In the genomic region with DNA sequence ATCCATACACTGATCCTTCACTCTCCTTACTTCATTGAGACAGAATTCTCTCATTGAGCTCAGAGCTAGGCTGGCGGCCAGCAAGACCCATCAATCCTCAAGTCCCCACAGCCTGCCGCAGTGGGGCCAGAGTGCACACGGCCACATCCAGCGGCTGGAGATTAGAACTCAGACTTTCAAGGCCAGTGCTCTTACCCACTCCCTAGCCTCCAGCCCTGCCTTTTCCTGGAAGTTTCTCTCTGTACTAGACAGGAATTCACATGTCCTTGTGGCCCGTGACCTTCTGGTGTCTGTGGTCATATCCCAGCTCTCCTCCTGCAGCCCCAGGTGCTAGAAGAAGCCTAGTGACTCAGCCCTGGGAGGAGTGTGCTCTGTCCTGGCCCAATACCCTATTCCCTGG, we compare ENCODE assay signal across 26 mouse cellular contexts. TPM values are rescaled to one million over a fixed set of nuclear protein-coding genes. Genes with fewer than 3 reads are reported as not detected.
DNase-seq lines count a peak whose midpoint lies in the region; ATAC-seq and TF ChIP-seq lines count a peak whose summit lies in the region.
"Had no signal": no experiment of that assay in that cellular context is flagged by ENCODE, and none has a peak within 500 bp of the region (broad histone marks: within the 10 kb centered on the region; RNA-seq: fewer than 3 reads in every experiment).

No protein-coding gene starts in this region.

- H3K4me3 ChIP-seq in liver, postnatal 0 days (ENCODE audit: low read depth, low read length): no peak overlapping the region
- no peak overlapping the region for H3K4me3 ChIP-seq in liver, embryonic 11.5 days (ENCODE audit: low read depth, low read length)
- H3K4me3 ChIP-seq in brown adipose tissue, adult 24 weeks (ENCODE audit: insufficient read depth, low read depth, low read length): no peak overlapping the region
- H3K4me3 ChIP-seq: neural tube, embryonic 12.5 days had no signal

- H3K27ac ChIP-seq in liver, postnatal 0 days (ENCODE audit: low read depth): no peak overlapping the region
- H3K27ac ChIP-seq in liver, embryonic 11.5 days (ENCODE audit: low read depth, low read length): no peak overlapping the region
- H3K27ac ChIP-seq in brown adipose tissue, adult 24 weeks (replicated peaks; ENCODE audit: low read depth, low read length): peak overlapping the region; percentile 21; the same call in 1 of the 2 replicates
- H3K27ac ChIP-seq: forebrain, embryonic 13.5 days; hindbrain, embryonic 10.5 days; limb, embryonic 12.5 days; neural tube, embryonic 12.5 days; stomach, postnatal 0 days had no signal

- H3K9ac ChIP-seq in liver, postnatal 0 days (replicated peaks): no peak overlapping the region
- H3K9ac ChIP-seq in liver, embryonic 11.5 days (ENCODE audit: low read depth, low read length): no peak overlapping the region
- H3K9ac ChIP-seq: neural tube, embryonic 12.5 days had no signal

- H3K4me1 ChIP-seq in liver, postnatal 0 days (ENCODE audit: insufficient read depth): peaks cover 10% of the 10 kb centered on the region
- H3K4me1 ChIP-seq in liver, embryonic 11.5 days (replicated peaks; ENCODE audit: control insufficient read depth, insufficient read depth, low read length): 0 out of 2 replicates have a peak, but pooled peaks cover 7% of the 10 kb centered on the region
- peaks cover 11% of the 10 kb centered on the region for H3K4me1 ChIP-seq in brown adipose tissue, adult 24 weeks (ENCODE audit: control insufficient read depth, insufficient read depth, insufficient read length, low read length)

- TF ChIP-seq EP300 in liver, postnatal 0 days (IDR thresholded peaks at IDR 0.05; ENCODE audit: low read depth): no peak

- no peak for TF ChIP-seq CTCF in liver, postnatal 0 days (IDR thresholded peaks at IDR 0.05; ENCODE audit: low read depth)

- 62% methylated on average over 5 of the region's 5 CpGs for WGBS in liver, postnatal 0 days (ENCODE audit: insufficient replicate concordance)
- 67% methylated on average over 5 of the region's 5 CpGs for WGBS in liver, embryonic 11.5 days

- H3K9me3 ChIP-seq in liver, postnatal 0 days (ENCODE audit: low read length): no peaks in the 10 kb centered on the region
- no peaks in the 10 kb centered on the region for H3K9me3 ChIP-seq in liver, embryonic 11.5 days (ENCODE audit: control insufficient read depth, low read length)
- H3K9me3 ChIP-seq: forebrain, embryonic 13.5 days; hindbrain, embryonic 10.5 days; limb, embryonic 12.5 days; neural tube, embryonic 12.5 days had no signal

- H3K27me3 ChIP-seq in liver, postnatal 0 days (ENCODE audit: insufficient read depth, low read length): 0 out of 2 replicates have a peak, but pooled peaks cover 3% of the 10 kb centered on the region
- H3K27me3 ChIP-seq in liver, embryonic 11.5 days (replicated peaks; ENCODE audit: control insufficient read depth, insufficient read depth, low read length): peaks cover 26% of the 10 kb centered on the region
- H3K27me3 ChIP-seq: forebrain, embryonic 13.5 days; neural tube, embryonic 12.5 days had no signal

- DNase-seq in liver, postnatal 0 days: no peak
- DNase-seq in liver, embryonic 11.5 days (ENCODE audit: low spot score): no peak
- DNase-seq in testis, postnatal 14 days (ENCODE audit: low spot score): peak; percentile 43
- DNase-seq in testis, postnatal 10 days (ENCODE audit: low spot score): no peak
- DNase-seq in adrenal gland, adult 8-10 months: peak; percentile 66
- DNase-seq in yolk sac, embryonic 10.5 days (ENCODE audit: low spot score): no peak
- DNase-seq: B cell, adult 2 months; cerebellum, adult 11 months; cerebellum, adult 9-10 months; cerebellum, postnatal 36 days; gastrocnemius, postnatal 10 days; heart, postnatal 14 days; kidney, adult 9 months; kidney, postnatal 14 days; layer of hippocampus, adult 9-11 months; midbrain, embryonic 14.5 days; right cerebral cortex, postnatal 25 days had no signal

- peak; percentile 23; the same call in 1 of the 2 replicates for ATAC-seq in liver, postnatal 0 days
- no peak for ATAC-seq in liver, embryonic 11.5 days (replicated peaks; ENCODE audit: low FRiP score)
- ATAC-seq in activated CD4-positive, CD25-positive, alpha-beta regulatory T cell, adult 4 months: no peak
- ATAC-seq: forebrain, embryonic 13.5 days; intestine, embryonic 16.5 days; lung, postnatal 0 days had no signal

- H3K36me3 ChIP-seq in liver, postnatal 0 days (replicated peaks; ENCODE audit: insufficient read depth, low read length): no peaks in the 10 kb centered on the region
- H3K36me3 ChIP-seq in liver, embryonic 11.5 days (ENCODE audit: control insufficient read depth, insufficient read depth, low read length): no peaks in the 10 kb centered on the region

- no peak overlapping the region for H3K4me2 ChIP-seq in liver, postnatal 0 days (ENCODE audit: low read depth, low read length)
- H3K4me2 ChIP-seq in liver, embryonic 11.5 days: no peak overlapping the region

RNA-seq across cellular contexts. Expression of a gene that starts 9.7 kb away (rescaled TPM):
- polyA plus RNA-seq in liver, postnatal 0 days (2015; fragmentation: Nextera tagmentation; extraction: Ambion mirVana): 1.3 and 1.7 TPM in 2 replicates
- 3.4 and 4.6 TPM in 2 replicates for polyA plus RNA-seq in liver, embryonic 11.5 days (2014; fragmentation: Nextera tagmentation; extraction: Ambion mirVana)
- total RNA-seq in adrenal gland, adult 8-10 months (2022): 10 to 100 TPM in 2 of 4 experiments, 1 to 10 TPM in 2; 7.2 to 14.9 (median 11.4) TPM
- polyA plus RNA-seq in brown adipose tissue, adult 24 weeks (2012; ENCODE audit: insufficient read depth, insufficient read length, missing spikeins): 67.4 and 106 TPM in 2 replicates
- polyA plus RNA-seq in activated CD4-positive, CD25-positive, alpha-beta regulatory T cell, adult 4 months (2017; shearing (Covaris generic)): under 1 TPM in 1 of 2 experiments, not detected in 1; 0.45 TPM

RNA-seq across cellular contexts. Expression of a gene that starts 37.8 kb away (rescaled TPM):
- 19.6 and 19.9 TPM in 2 replicates for polyA plus RNA-seq in liver, postnatal 0 days (2015; fragmentation: Nextera tagmentation; extraction: Ambion mirVana)
- 59.9 and 65.5 TPM in 2 replicates for polyA plus RNA-seq in liver, embryonic 11.5 days (2014; fragmentation: Nextera tagmentation; extraction: Ambion mirVana)
- total RNA-seq in adrenal gland, adult 8-10 months (2022): 10 to 100 TPM; 28.2 to 37.8 (median 33.4) TPM
- 38.5 and 40.6 TPM in 2 replicates for polyA plus RNA-seq in brown adipose tissue, adult 24 weeks (2012; ENCODE audit: insufficient read depth, insufficient read length, missing spikeins)
- 10 to 100 TPM; 45.0 to 50.4 TPM for polyA plus RNA-seq in activated CD4-positive, CD25-positive, alpha-beta regulatory T cell, adult 4 months (2017; shearing (Covaris generic))

Comparison
In these comparisons a context has a peak if more than half of its experiments do, and no peak if none do; other contexts are left out.
1. DNase-seq: peak in testis, postnatal 14 days (single experiment) and adrenal gland, adult 8-10 months (single experiment); none in liver, postnatal 0 days (single experiment), liver, embryonic 11.5 days (single experiment), testis, postnatal 10 days (single experiment) and yolk sac, embryonic 10.5 days (single experiment).
2. RNA of a gene that starts 9.7 kb away (polyA plus RNA-seq): 67.4 to 106 TPM in brown adipose tissue, adult 24 weeks; 3.4 to 4.6 TPM in liver, embryonic 11.5 days, 1.3 to 1.7 TPM in liver, postnatal 0 days and 0.45 TPM in activated CD4-positive, CD25-positive, alpha-beta regulatory T cell, adult 4 months; every median in the first group is over 10 times any median in the second.